Mouse (Mus musculus) T-helper 2 cell (primary cell): ENCODE results near the gene Cth.
"Not testable (repeated sequence)": the region's sequence is repeated elsewhere in the genome, so short reads cannot be mapped to it uniquely, and the experiment has no call there.

ENCODE experiments used
- in situ Hi-C: fragments of 300-600 bp; cut with MboI, MseI; formaldehyde crosslinking; loops from one replicate; pipeline ENCODE4 v1.15.1; 2025; ENCODE audit warnings: high pct_unique_total_duplicates

Cth gene

DNA sequence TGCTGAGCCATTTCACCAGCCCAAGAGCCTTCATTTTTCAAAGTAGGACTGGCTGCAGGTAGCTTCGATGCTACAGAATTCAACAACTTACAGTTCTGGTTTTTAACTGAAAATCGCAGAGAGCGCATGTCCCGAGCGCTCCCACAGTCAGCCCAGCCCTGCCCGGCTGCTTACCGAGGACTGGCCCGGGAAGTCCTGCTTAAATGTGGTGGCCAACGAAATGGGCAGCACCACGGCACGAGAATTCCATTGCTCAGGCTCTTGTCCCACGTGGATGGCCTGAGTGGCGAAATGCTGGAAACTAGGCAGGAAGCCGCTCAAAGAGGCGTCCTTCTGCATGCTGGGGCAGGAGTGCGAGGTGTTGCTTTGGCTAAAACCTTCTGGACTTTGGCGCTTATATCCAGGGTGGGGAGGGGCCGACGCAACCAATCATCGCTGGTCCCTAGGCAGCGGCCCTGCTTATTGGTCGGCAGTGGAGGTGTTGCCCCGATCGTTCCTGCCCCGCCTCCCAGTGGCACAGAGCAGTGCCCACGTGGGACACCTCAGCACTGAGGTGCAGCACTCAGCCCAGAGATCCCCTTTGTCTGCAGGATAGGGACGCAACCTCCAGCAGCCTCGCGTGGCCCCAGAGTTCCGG lies at the start of gene Cth:
Cth (minus strand) TSS at position 386 of the 637 bp plus-strand sequence.
- in situ Hi-C loops, result no loop called here

DNA sequence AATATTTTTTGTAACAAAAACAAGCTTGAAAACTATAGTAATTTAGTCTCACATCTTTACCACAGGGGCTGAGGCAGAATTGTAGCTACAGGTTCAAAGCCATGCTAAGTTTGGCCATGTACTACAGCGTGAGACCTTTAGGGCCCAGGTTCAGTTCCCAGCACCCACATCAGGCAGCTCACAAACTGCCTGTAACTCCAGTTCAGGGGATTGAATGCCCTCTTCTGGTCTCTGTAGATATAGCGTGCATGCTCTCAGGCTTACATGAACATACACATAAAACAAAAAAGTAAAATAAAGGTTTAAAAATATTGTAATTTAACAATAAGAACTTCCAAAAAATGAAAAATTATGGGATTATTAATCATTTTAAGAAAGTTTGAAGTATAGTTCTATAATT lies 48.4 kb upstream of the Cth start:
- in situ Hi-C loops, result no loop called here

GRCm38 (mm10) chr3:157971151-157971550 lies 46.3 kb upstream of the Cth start:
- in situ Hi-C loops, result no loop called here

- in situ Hi-C loops, result no loop called here
These were observed 32.4 kb upstream of the Cth start for GRCm38 (mm10) chr3:157957320-157957719.

- in situ Hi-C loops, result no loop called here
These were observed 31.3 kb upstream of the Cth start for GRCm38 (mm10) chr3:157956201-157956600.

GRCm38 (mm10) chr3:157955466-157955865 lies 30.6 kb upstream of the Cth start:
- in situ Hi-C loops, result no loop called here

DNA sequence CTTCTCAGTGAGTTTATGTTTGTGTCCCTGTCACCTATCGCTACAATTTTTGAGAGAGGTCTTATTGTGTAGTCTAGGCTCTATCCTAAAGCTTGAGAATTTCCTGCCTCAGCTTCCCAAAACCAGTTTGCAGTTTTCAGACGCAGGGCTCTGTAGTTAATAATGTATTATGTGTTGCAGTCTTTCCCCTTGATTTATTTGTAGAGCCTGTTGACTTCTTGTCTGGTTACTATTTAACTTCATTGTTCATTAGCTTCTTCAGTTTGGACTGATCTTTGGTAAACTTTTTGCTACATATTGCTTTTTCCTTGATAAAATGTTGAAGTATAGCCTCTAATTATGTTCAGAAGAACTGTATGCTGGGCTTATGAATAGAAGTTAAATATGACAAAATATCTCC lies 27.8 kb upstream of the Cth start:
- in situ Hi-C loops, result no loop called here

DNA sequence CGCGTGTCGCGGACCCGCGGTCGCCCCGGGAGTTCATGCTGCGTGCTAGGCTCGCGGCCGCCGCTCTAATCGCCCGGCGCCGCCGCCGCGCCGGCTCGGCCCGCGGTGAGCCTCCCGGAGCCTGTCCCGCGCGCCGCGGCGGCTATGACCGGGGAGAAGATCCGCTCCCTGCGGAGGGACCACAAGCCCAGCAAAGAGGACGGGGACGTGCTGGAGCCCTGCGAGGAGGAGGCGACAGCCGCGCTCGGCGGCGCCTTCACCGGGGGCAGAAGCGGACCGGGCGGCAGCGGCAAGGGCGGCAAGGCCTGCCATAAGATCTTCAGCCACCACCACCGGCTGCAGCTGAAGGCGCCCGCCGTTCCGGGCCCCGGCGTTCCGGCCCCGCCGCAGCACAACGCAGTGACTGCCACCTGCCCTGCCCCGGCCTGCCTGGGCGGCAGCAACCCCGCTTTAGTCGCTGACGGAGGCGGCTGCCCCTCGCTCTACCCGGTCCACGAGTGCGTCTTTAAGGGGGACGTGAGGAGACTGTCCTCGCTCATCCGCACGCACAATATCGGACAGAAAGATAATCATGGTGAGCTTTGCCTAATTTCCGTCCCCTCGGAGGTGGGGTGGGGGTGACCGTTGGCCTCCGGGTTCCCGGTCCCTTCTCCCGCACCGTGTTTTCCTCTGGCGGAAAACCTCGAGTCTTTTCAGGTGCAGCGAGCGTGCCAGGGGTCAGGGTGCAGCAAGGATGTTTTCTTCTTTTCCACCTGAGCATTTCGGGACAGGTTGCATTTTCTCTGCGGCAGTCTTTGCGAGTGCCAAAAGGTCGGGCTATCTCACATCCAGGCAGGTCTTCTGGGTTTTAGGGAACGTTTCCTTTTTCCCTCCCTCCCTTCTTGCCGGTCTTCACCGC lies 22.8 kb upstream of the Cth start:
- in situ Hi-C loops, result loop anchor here (5.0 kb wide), 1 partner anchor 90 kb away; the partner anchor contains the start of genes Lrrc40 and Srsf11

- in situ Hi-C loops, result loop anchor here (5.0 kb wide), 1 partner anchor 90 kb away; the partner anchor contains the start of genes Lrrc40 and Srsf11
These were observed 22.0 kb upstream of the Cth start, which contains the start of gene Ankrd13c for GRCm38 (mm10) chr3:157946843-157947358. Gene Ankrd13c (plus strand): TSS chr3:157947239.

- in situ Hi-C loops, result no loop called here
These were observed 13.7 kb upstream of the Cth start for GRCm38 (mm10) chr3:157938585-157938984.

- in situ Hi-C loops, result no loop called here
These were observed 9.5 kb upstream of the Cth start for GRCm38 (mm10) chr3:157934301-157934823.

DNA sequence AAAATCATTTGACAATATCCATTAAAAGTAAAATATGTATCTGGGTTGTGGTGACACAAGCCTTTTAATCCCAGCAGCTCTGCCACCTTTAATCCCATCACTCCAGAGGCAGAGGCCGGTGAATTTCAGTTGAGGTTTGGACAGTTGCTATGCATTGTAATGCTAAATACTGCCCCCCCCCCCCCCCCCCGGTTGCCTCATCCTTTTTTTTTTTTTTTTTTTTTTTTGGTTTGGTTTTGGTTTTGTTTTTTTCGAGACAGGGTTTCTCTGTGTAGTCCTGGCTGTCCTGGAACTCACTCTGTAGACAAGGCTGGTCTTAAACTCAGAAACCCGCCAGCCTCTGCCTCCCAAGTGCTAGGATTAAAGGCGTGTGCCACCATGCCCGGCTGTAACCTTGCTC lies 8.3 kb upstream of the Cth start:
- in situ Hi-C loops, result not testable (repeated sequence)

- in situ Hi-C loops, result no loop called here
These were observed 7.2 kb upstream of the Cth start for GRCm38 (mm10) chr3:157932074-157932473.

GRCm38 (mm10) chr3:157931592-157931991 lies 6.7 kb upstream of the Cth start:
- in situ Hi-C loops, result no loop called here

DNA sequence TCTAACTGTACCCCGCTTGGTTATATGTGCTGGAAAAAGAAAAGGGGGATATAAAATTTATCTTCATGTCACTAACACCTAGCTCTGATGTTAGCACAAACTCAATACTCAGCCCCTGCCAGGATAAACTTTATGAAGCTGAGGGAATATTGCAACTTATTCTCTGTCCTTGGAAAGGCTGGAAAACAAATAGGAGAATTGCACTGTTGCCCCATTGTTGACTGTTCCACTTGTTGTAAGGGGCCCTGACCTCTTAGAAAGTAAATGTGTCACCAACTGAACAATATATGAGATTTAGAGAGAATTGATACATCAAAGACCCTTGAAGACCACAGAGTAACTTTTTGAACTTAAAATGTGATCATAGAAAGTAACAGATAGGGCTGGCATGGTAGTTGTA lies 4.5 kb upstream of the Cth start:
- in situ Hi-C loops, result no loop called here

- in situ Hi-C loops, result no loop called here
These were observed 3.9 kb upstream of the Cth start for GRCm38 (mm10) chr3:157928731-157929130.

- in situ Hi-C loops, result no loop called here
These were observed 1.9 kb upstream of the Cth start for GRCm38 (mm10) chr3:157926761-157927160.

DNA sequence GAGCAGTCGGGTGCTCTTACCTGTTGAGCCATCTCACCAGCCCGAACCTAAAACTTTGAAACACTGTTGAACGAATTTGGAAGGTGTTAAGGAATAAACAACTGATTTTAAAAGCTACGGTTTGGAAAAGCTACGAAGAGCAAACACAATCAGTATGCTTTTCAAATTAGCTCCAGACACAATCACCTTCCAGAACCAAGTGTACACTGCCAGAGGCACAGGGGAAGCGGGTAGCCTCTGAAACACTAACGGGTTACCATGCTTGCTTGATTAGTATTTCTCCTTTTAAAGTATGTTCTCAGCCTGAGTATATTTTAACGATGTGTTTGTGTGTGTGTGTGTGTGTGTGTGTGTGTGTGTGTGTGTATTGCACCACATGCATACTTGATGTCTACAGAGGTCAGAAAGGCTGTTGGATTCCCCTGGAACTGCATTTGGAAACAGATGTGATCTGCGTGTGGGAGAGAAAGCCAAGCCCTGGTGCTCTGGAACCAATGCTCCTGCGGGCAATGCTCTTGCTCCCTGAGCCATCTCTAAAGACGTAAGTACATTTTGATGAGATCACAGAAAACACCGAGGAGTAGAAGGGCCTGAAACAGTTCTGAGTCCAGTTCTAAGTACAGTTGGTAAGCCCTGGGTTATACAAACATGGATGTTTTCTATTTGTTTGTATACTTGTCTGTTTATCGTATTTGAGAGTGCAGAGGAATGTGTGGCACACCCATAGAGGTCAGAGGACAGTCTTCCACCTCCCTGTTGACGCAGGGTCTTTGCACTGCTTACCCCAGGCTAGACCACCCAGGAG lies 1.0 kb upstream of the Cth start:
- in situ Hi-C loops, result no loop called here

GRCm38 (mm10) chr3:157923268-157923835 lies 1.5 kb downstream of the Cth start:
- in situ Hi-C loops, result no loop called here

- in situ Hi-C loops, result no loop called here
These were observed 3.5 kb downstream of the Cth start for GRCm38 (mm10) chr3:157921376-157921775.

- in situ Hi-C loops, result no loop called here
These were observed 8.5 kb downstream of the Cth start for GRCm38 (mm10) chr3:157916336-157916735.
